Mouse (Mus musculus): ENCODE results near the gene AV320801.
"Not testable (repeated sequence)": the region's sequence is repeated elsewhere in the genome, so short reads cannot be mapped to it uniquely, and the experiment has no call there.

GRCm38 (mm10) chrX:135494288-135494687, at the start of gene AV320801:
- not testable (repeated sequence) for TF ChIP-seq ZC3H11A (IDR thresholded peaks at IDR 0.05; ENCODE audit: borderline replicate concordance, low read depth, low read length); HCFC1 (IDR thresholded peaks at IDR 0.05; ENCODE audit: borderline replicate concordance, insufficient read depth, low read length); ZNF384 (IDR thresholded peaks at IDR 0.05; ENCODE audit: low read depth, low read length); MAFK (IDR thresholded peaks at IDR 0.05; ENCODE audit: insufficient read depth, low read depth, low read length)

Measured in ES-E14 (cell line).